Mouse (Mus musculus) CH12.LX (cell line): ENCODE data around the gene Slc7a8.

Experiments used
- BHLHE40 ChIP-seq: IDR thresholded peaks from 2 replicates; pipeline ENCODE4 v1.6.1; 2011; ENCODE audit warnings: mild to moderate bottlenecking, low read depth, low read length, improper control_type of control experiment
- CHD1 ChIP-seq: IDR thresholded peaks from 2 replicates; pipeline ENCODE4 v1.6.1; 2012; ENCODE audit warnings: low read depth, low read length, improper control_type of control experiment, inconsistent platforms
- CHD2 ChIP-seq: IDR thresholded peaks from 2 replicates; pipeline ENCODE4 v1.6.1; 2011; ENCODE audit warnings: low read length, improper control_type of control experiment
- CTCF ChIP-seq, 2 experiments: IDR thresholded peaks in 1 of 2; conservative IDR thresholded peaks in 1 of 2; 2 replicates each; pipeline ENCODE4 v1.5.1; 2011 to 2012; ENCODE audit warnings: low read depth in 2 of 2, low read length in 2 of 2, improper control_type of control experiment in 1 of 2, inconsistent platforms in 1 of 2, mild to moderate bottlenecking in 1 of 2, moderate library complexity in 1 of 2
- EP300 ChIP-seq: IDR thresholded peaks from 2 replicates; pipeline ENCODE4 v1.6.1; 2011; ENCODE audit warnings: low read length, improper control_type of control experiment
- HCFC1 ChIP-seq: IDR thresholded peaks from 2 replicates; pipeline ENCODE4 v1.6.1; 2012; ENCODE audit warnings: low read depth, mild to moderate bottlenecking, inconsistent platforms, low read length, improper control_type of control experiment
- KAT2A ChIP-seq: IDR thresholded peaks from 2 replicates; pipeline ENCODE4 v1.6.1; 2012; ENCODE audit warnings: low read length, improper control_type of control experiment, inconsistent platforms; ENCODE audit not compliant: insufficient replicate concordance
- MXI1 ChIP-seq: IDR thresholded peaks from 2 replicates; pipeline ENCODE4 v1.6.1; 2011; ENCODE audit warnings: mild to moderate bottlenecking, low read depth, low read length, improper control_type of control experiment
- NELFE ChIP-seq: IDR thresholded peaks from 2 replicates; pipeline ENCODE4 v1.6.1; 2011; ENCODE audit warnings: low read depth, low read length, improper control_type of control experiment
- NRF1 ChIP-seq: IDR thresholded peaks from 2 replicates; pipeline ENCODE4 v1.6.1; 2014; ENCODE audit warnings: low read depth, mild to moderate bottlenecking, inconsistent platforms, low read length, improper control_type of control experiment, moderate library complexity
- POLR2A ChIP-seq: IDR thresholded peaks from 2 replicates; pipeline ENCODE4 v1.6.1; 2011; ENCODE audit warnings: low read depth, mild to moderate bottlenecking, improper control_type of control experiment, low read length
- USF2 ChIP-seq: conservative IDR thresholded peaks from 2 replicates; pipeline ENCODE4 v1.6.1; 2011; ENCODE audit warnings: low read depth, low read length, improper control_type of control experiment
- ZC3H11A ChIP-seq: IDR thresholded peaks from 2 replicates; pipeline ENCODE4 v1.6.1; 2012; ENCODE audit warnings: low read depth, mild to moderate bottlenecking, inconsistent platforms, low read length, improper control_type of control experiment
- ZKSCAN1 ChIP-seq: IDR thresholded peaks from 2 replicates; pipeline ENCODE4 v1.6.1; 2012; ENCODE audit warnings: low read depth, inconsistent platforms, low read length, improper control_type of control experiment, borderline replicate concordance

- TF ChIP-seq CTCF (conservative IDR thresholded peaks at IDR 0.05 in 1 of 2, IDR thresholded peaks at IDR 0.05 in 1 of 2; ENCODE audit: low read depth in 2 of 2, low read length in 2 of 2), result no peak
- no peak for TF ChIP-seq EP300
- no peak for TF ChIP-seq CHD2
- TF ChIP-seq ZC3H11A, result no peak
- no peak for TF ChIP-seq NELFE
- TF ChIP-seq HCFC1, result no peak
- TF ChIP-seq BHLHE40, result no peak
- no peak for TF ChIP-seq USF2
- TF ChIP-seq POLR2A, result no peak
- no peak for TF ChIP-seq CHD1
- TF ChIP-seq KAT2A, result no peak
- no peak; the same call in 1 of the 2 replicates for TF ChIP-seq MXI1
- no peak for TF ChIP-seq NRF1
- no peak for TF ChIP-seq ZKSCAN1
These were observed at the start of gene Slc7a8 for GRCm38 (mm10) chr14:54781610-54782365.
